Mouse (Mus musculus): ENCODE results near the gene Ndufaf5. TPM values are rescaled to one million over a fixed set of nuclear protein-coding genes. Genes with fewer than 3 reads are reported as not detected.

Ndufaf5 gene
- polyA plus RNA-seq (2014; fragmentation: Illumina TruSeq; extraction: RNeasy Lipid Tissue Mini Kit (QIAGEN cat#74804); ENCODE audit: low read depth, low replicate concordance): 12.9 TPM

GRCm38 (mm10) chr2:140170127-140170802 is at the start of gene Ndufaf5, which contains the start of gene Esf1:
Gene Ndufaf5, plus strand, starts transcription at chr2:140170649.
Gene Esf1, minus strand, starts transcription at chr2:140170564.

GRCm38 (mm10) chr2:140151743-140152142 is 18.7 kb upstream of the Ndufaf5 start, which contains the start of gene Gm17374:
Gene Gm17374, plus strand, starts transcription at chr2:140152043.

Other genes starting within 250 kb of the Ndufaf5 start
- 11.8 TPM for gene Tasp1, start 103.8 kb upstream of the Ndufaf5 start, polyA plus RNA-seq (2014; fragmentation: Illumina TruSeq; extraction: RNeasy Lipid Tissue Mini Kit (QIAGEN cat#74804); ENCODE audit: low read depth, low replicate concordance)
- gene Gm17374, start 18.6 kb upstream of the Ndufaf5 start, polyA plus RNA-seq (2014; fragmentation: Illumina TruSeq; extraction: RNeasy Lipid Tissue Mini Kit (QIAGEN cat#74804); ENCODE audit: low read depth, low replicate concordance): not detected
- gene Esf1, start 85 bp upstream of the Ndufaf5 start, polyA plus RNA-seq (2014; fragmentation: Illumina TruSeq; extraction: RNeasy Lipid Tissue Mini Kit (QIAGEN cat#74804); ENCODE audit: low read depth, low replicate concordance): 21.9 TPM
- gene Sel1l2, start 219.1 kb downstream of the Ndufaf5 start, polyA plus RNA-seq (2014; fragmentation: Illumina TruSeq; extraction: RNeasy Lipid Tissue Mini Kit (QIAGEN cat#74804); ENCODE audit: low read depth, low replicate concordance): not detected
- 16.5 TPM for gene Macrod2, start 224.7 kb downstream of the Ndufaf5 start, polyA plus RNA-seq (2014; fragmentation: Illumina TruSeq; extraction: RNeasy Lipid Tissue Mini Kit (QIAGEN cat#74804); ENCODE audit: low read depth, low replicate concordance)